Comparison of ENCODE assay signal across 31 mouse cellular contexts in genomic region chr3:91483453-91483852, GRCm38 (mm10).
"Had no signal": no experiment of that assay in that cellular context is flagged by ENCODE, and none has a peak within 500 bp of the region (broad histone marks: within the 10 kb centered on the region; RNA-seq: fewer than 3 reads in every experiment).

No protein-coding gene starts in this region.

- DNase-seq: left cerebral cortex, postnatal 4 days; liver; liver, embryonic 13.5 days; liver, postnatal 0 days; lung, adult 18-20 months; lung, adult 2 months; lung, embryonic 14.5 days; lung, postnatal 10 days; lung, postnatal 36 days; lung, postnatal 4 days; midbrain, embryonic 14.5 days had no signal

- ATAC-seq: liver, embryonic 12.5 days; liver, postnatal 0 days; lung, postnatal 0 days; midbrain, embryonic 13.5 days; midbrain, embryonic 16.5 days had no signal

- H3K36me3 ChIP-seq: limb, embryonic 10.5 days; limb, embryonic 12.5 days; limb, embryonic 13.5 days; limb, embryonic 15.5 days; liver, embryonic 12.5 days; liver, embryonic 13.5 days; liver, embryonic 15.5 days; lung, embryonic 15.5 days; midbrain, embryonic 10.5 days; midbrain, embryonic 12.5 days; midbrain, embryonic 13.5 days; neural tube, embryonic 12.5 days; neural tube, embryonic 13.5 days had no signal

- H3K4me2 ChIP-seq: limb, embryonic 12.5 days; limb, embryonic 13.5 days; limb, embryonic 15.5 days; liver, embryonic 12.5 days; liver, embryonic 13.5 days; liver, embryonic 15.5 days; lung, embryonic 14.5 days; lung, embryonic 15.5 days; midbrain, embryonic 11.5 days; midbrain, embryonic 12.5 days; midbrain, embryonic 13.5 days; neural tube, embryonic 12.5 days; neural tube, embryonic 13.5 days had no signal

- H3K9ac ChIP-seq: limb, embryonic 12.5 days; limb, embryonic 13.5 days; limb, embryonic 15.5 days; liver, embryonic 12.5 days; liver, embryonic 13.5 days; liver, embryonic 14.5 days; liver, embryonic 15.5 days; liver, postnatal 0 days; lung, embryonic 14.5 days; lung, embryonic 15.5 days; midbrain, embryonic 12.5 days; midbrain, embryonic 13.5 days; neural tube, embryonic 12.5 days; neural tube, embryonic 13.5 days had no signal

- H3K27ac ChIP-seq: left cerebral cortex, adult 2 months; limb, embryonic 10.5 days; limb, embryonic 12.5 days; limb, embryonic 13.5 days; limb, embryonic 15.5 days; liver, embryonic 12.5 days; liver, embryonic 13.5 days; liver, embryonic 14.5 days; liver, embryonic 15.5 days; lung, embryonic 15.5 days; macrophage; midbrain, embryonic 10.5 days; midbrain, embryonic 12.5 days; midbrain, embryonic 13.5 days; neural tube, embryonic 12.5 days; neural tube, embryonic 13.5 days had no signal

- H3K4me1 ChIP-seq: limb, embryonic 10.5 days; limb, embryonic 12.5 days; limb, embryonic 13.5 days; limb, embryonic 15.5 days; liver, embryonic 12.5 days; liver, embryonic 13.5 days; liver, embryonic 15.5 days; lung, embryonic 15.5 days; megakaryocyte, embryonic 14.5 days; midbrain, embryonic 10.5 days; midbrain, embryonic 12.5 days; midbrain, embryonic 13.5 days; neural tube, embryonic 12.5 days; neural tube, embryonic 13.5 days had no signal

- H3K9me3 ChIP-seq: limb, embryonic 10.5 days; limb, embryonic 15.5 days; liver, embryonic 12.5 days; liver, embryonic 13.5 days; liver, embryonic 15.5 days; lung, embryonic 15.5 days had no signal

- H3K27me3 ChIP-seq: limb, embryonic 12.5 days; limb, embryonic 13.5 days; limb, embryonic 15.5 days; liver, embryonic 12.5 days; liver, embryonic 13.5 days; liver, embryonic 15.5 days; lung, embryonic 15.5 days; megakaryocyte, embryonic 14.5 days; midbrain, embryonic 12.5 days; midbrain, embryonic 13.5 days; neural tube, embryonic 12.5 days; neural tube, embryonic 13.5 days had no signal

- H3K4me3 ChIP-seq: left cerebral cortex, adult 2 months; limb, embryonic 10.5 days; limb, embryonic 12.5 days; limb, embryonic 13.5 days; limb, embryonic 15.5 days; liver, embryonic 12.5 days; liver, embryonic 13.5 days; liver, embryonic 15.5 days; lung, embryonic 15.5 days; megakaryocyte, embryonic 14.5 days; midbrain, embryonic 10.5 days; midbrain, embryonic 12.5 days; midbrain, embryonic 13.5 days; myocyte; neural tube, embryonic 12.5 days; neural tube, embryonic 13.5 days had no signal
